Mouse (Mus musculus): Measurements from ENCODE around the gene Gm10486. TPM values are rescaled to one million over a fixed set of nuclear protein-coding genes. Genes with fewer than 3 reads are reported as not detected.
"Not testable (repeated sequence)": the region's sequence is repeated elsewhere in the genome, so short reads cannot be mapped to it uniquely, and the experiment has no call there.

Gm10486 gene
- total RNA-seq (2015; ENCODE audit: low replicate concordance), result not detected in 2 replicates
- total RNA-seq (2017; ENCODE audit: low replicate concordance), result not detected in 2 replicates

GRCm38 (mm10) chrX:35067084-35067483 is at the start of gene Gm10486:
Gene Gm10486 (plus strand): TSS chrX:35067384.
- not testable (repeated sequence) for ATAC-seq (replicated peaks; ENCODE audit: low FRiP score, poor library complexity, severe bottlenecking)
